Mouse (Mus musculus) heart, postnatal 10 days (tissue): Measurements from ENCODE around the gene Crk. TPM values are rescaled to one million over a fixed set of nuclear protein-coding genes. Genes with fewer than 3 reads are reported as not detected.

Experiments used
- DNase-seq, 2 experiments: peaks; one replicate each; pipeline ENCODE4 v3.0.0; 2021
- intact Hi-C: fragments of 180-260 bp; cut with DNase I; formaldehyde crosslinking; loops from one replicate; pipeline ENCODE4 v1.15.1; 2025
- total RNA-seq, 2 experiments: library from RNA; stranded (reverse); gene quantifications; 2 replicates each; pipeline ENCODE4 v1.2.3; 2021

Crk gene
- total RNA-seq, 2 experiments from 2014 or later, result 108 to 112 TPM

GRCm38 (mm10) chr11:75654471-75655390 lies 24.3 kb upstream of the Crk start:
- intact Hi-C loops, result loop anchor here (1.0 kb wide), 1 partner anchor 24 kb away; no protein-coding TSS in a partner anchor
- DNase-seq, result peak in 1 of 2 experiments; percentile 33

GRCm38 (mm10) chr11:75655621-75656545 lies 23.2 kb upstream of the Crk start:
- intact Hi-C loops, result loop anchor here (1.0 kb wide), 1 partner anchor 22 kb away; no protein-coding TSS in a partner anchor

GRCm38 (mm10) chr11:75656621-75657590 lies 22.2 kb upstream of the Crk start:
- intact Hi-C loops, result no loop called here
- DNase-seq, result peak; percentile 38 to 40

More at GRCm38 (mm10) chr11:75655621-75656545, 23.2 kb upstream of the Crk start:
- peak; percentile 88 to 90 for DNase-seq

- no peak for DNase-seq
- intact Hi-C loops, result no loop called here
These were observed 21.2 kb upstream of the Crk start for GRCm38 (mm10) chr11:75657841-75658240.

GRCm38 (mm10) chr11:75658311-75658710 lies 20.7 kb upstream of the Crk start:
- DNase-seq, result no peak
- intact Hi-C loops, result no loop called here

- intact Hi-C loops, result no loop called here
- DNase-seq, result peak in 1 of 2 experiments; percentile 44
These were observed 19.9 kb upstream of the Crk start for GRCm38 (mm10) chr11:75658996-75659750.

GRCm38 (mm10) chr11:75660081-75660590 lies 18.9 kb upstream of the Crk start:
- no peak for DNase-seq
- intact Hi-C loops, result no loop called here

GRCm38 (mm10) chr11:75660941-75661800 lies 17.9 kb upstream of the Crk start:
- no peak for DNase-seq
- intact Hi-C loops, result no loop called here

- DNase-seq, result no peak
- intact Hi-C loops, result no loop called here
These were observed 16.9 kb upstream of the Crk start for GRCm38 (mm10) chr11:75662131-75662530.

- no peak for DNase-seq
- intact Hi-C loops, result no loop called here
These were observed 12.8 kb upstream of the Crk start for GRCm38 (mm10) chr11:75666296-75666695.

- intact Hi-C loops, result no loop called here
- DNase-seq, result no peak
These were observed 10.4 kb upstream of the Crk start for GRCm38 (mm10) chr11:75668621-75669020.

- no peak for DNase-seq
- intact Hi-C loops, result no loop called here
These were observed 9.7 kb upstream of the Crk start for GRCm38 (mm10) chr11:75669176-75669852.

GRCm38 (mm10) chr11:75669853-75670200 lies 9.2 kb upstream of the Crk start:
- no peak for DNase-seq
- intact Hi-C loops, result no loop called here

- intact Hi-C loops, result no loop called here
- DNase-seq, result no peak
These were observed 7.5 kb upstream of the Crk start for GRCm38 (mm10) chr11:75671426-75672180.

- DNase-seq, result no peak
- intact Hi-C loops, result no loop called here
These were observed 5.6 kb upstream of the Crk start for GRCm38 (mm10) chr11:75673411-75673810.

GRCm38 (mm10) chr11:75674875-75675274 lies 4.2 kb upstream of the Crk start:
- no peak for DNase-seq
- intact Hi-C loops, result no loop called here
